Mouse (Mus musculus): ENCODE data around the gene Afap1l2.

- TF ChIP-seq CTCF (conservative IDR thresholded peaks at IDR 0.05; ENCODE audit: low read length) (no peak), NANOG (IDR thresholded peaks at IDR 0.05; ENCODE audit: borderline replicate concordance, low read length) (no peak), POU5F1 (IDR thresholded peaks at IDR 0.05; ENCODE audit: borderline replicate concordance, low read length) (no peak)
Observed at GRCm38 (mm10) chr19:56946277-56946676, 61.8 kb downstream of the Afap1l2 start.
